Mouse (Mus musculus) MEL (cell line): ENCODE data around the gene Best1.

Experiments used
- CHD2 ChIP-seq: IDR thresholded peaks from 2 replicates; pipeline ENCODE4 v1.6.1; 2011; ENCODE audit warnings: low read length, improper control_type of control experiment
- CTCF ChIP-seq, 3 experiments: IDR thresholded peaks in 2 of 3; conservative IDR thresholded peaks in 1 of 3; 2 replicates each; pipeline ENCODE4 v1.5.1; 2011 to 2012; ENCODE audit warnings: low read length in 3 of 3, low read depth in 2 of 3, mild to moderate bottlenecking in 2 of 3, improper control_type of control experiment in 1 of 3, inconsistent platforms in 1 of 3, mixed read lengths in 1 of 3, moderate library complexity in 1 of 3; ENCODE audit not compliant: control insufficient read depth in 1 of 3, insufficient read depth in 1 of 3, poor library complexity in 1 of 3, severe bottlenecking in 1 of 3
- E2F4 ChIP-seq: IDR thresholded peaks from 2 replicates; pipeline ENCODE4 v1.6.1; 2011; ENCODE audit warnings: low read depth, low read length, improper control_type of control experiment, borderline replicate concordance
- EP300 ChIP-seq, 2 experiments: IDR thresholded peaks; 2 replicates each; pipeline ENCODE4 v1.6.1; 2011; ENCODE audit warnings: improper control_type of control experiment in 2 of 2, low read length in 2 of 2, low read depth in 1 of 2, mild to moderate bottlenecking in 1 of 2
- GATA1 ChIP-seq: IDR thresholded peaks from 2 replicates; pipeline ENCODE4 v1.6.1; 2011; ENCODE audit warnings: low read depth, low read length, improper control_type of control experiment
- NELFE ChIP-seq: IDR thresholded peaks from 2 replicates; pipeline ENCODE4 v1.6.1; 2011; ENCODE audit warnings: low read depth, low read length, improper control_type of control experiment
- POLR2AphosphoS2 ChIP-seq: IDR thresholded peaks from 2 replicates; pipeline ENCODE4 v1.6.1; 2011; ENCODE audit warnings: low read length, improper control_type of control experiment
- POLR2AphosphoS5 ChIP-seq: IDR thresholded peaks from 2 replicates; pipeline ENCODE4 v1.6.1; 2012; ENCODE audit warnings: low read depth, borderline replicate concordance, mild to moderate bottlenecking, inconsistent platforms, low read length, moderate library complexity, mixed read lengths
- ZNF384 ChIP-seq: IDR thresholded peaks from 2 replicates; pipeline ENCODE4 v1.6.1; 2012; ENCODE audit warnings: low read depth, mild to moderate bottlenecking, inconsistent platforms, low read length, improper control_type of control experiment

- TF ChIP-seq POLR2AphosphoS2, result no peak
- no peak for TF ChIP-seq CTCF (IDR thresholded peaks at IDR 0.05 in 2 of 3, conservative IDR thresholded peaks at IDR 0.05 in 1 of 3; ENCODE audit: control insufficient read depth in 1 of 3, insufficient read depth in 1 of 3, low read depth in 2 of 3, low read length in 3 of 3, poor library complexity in 1 of 3, severe bottlenecking in 1 of 3)
- no peak for TF ChIP-seq ZNF384
- TF ChIP-seq E2F4, result no peak
- TF ChIP-seq NELFE, result no peak
- TF ChIP-seq CHD2, result no peak
- TF ChIP-seq EP300 (IDR thresholded peaks at IDR 0.05; ENCODE audit: low read depth in 1 of 2, low read length in 2 of 2), result no peak
- no peak for TF ChIP-seq GATA1
- no peak for TF ChIP-seq POLR2AphosphoS5
Measured at GRCm38 (mm10) chr19:9946986-9947385, 54.4 kb downstream of the Best1 start.
